Mouse (Mus musculus) retina, postnatal 7 days (tissue): ENCODE results near the gene Dagla.

ENCODE experiments used
- DNase-seq: peaks from one replicate; pipeline ENCODE4 v3.0.0-alpha.2; 2012; ENCODE audit warnings: low read depth, low spot score

Dagla gene

GRCm38 (mm10) chr19:10304810-10305544, at the start of gene Dagla:
Gene Dagla, minus strand, starts transcription at chr19:10304877.
- peak; percentile 72 for DNase-seq

- DNase-seq: no peak
Observed at GRCm38 (mm10) chr19:10352218-10352617, 47.5 kb upstream of the Dagla start.

GRCm38 (mm10) chr19:10347628-10348273, 43.1 kb upstream of the Dagla start:
- DNase-seq: no peak

GRCm38 (mm10) chr19:10345696-10346095, 41.0 kb upstream of the Dagla start:
- DNase-seq: no peak

- DNase-seq: no peak
Observed at GRCm38 (mm10) chr19:10343866-10344265, 39.2 kb upstream of the Dagla start.

- DNase-seq: no peak
Observed at GRCm38 (mm10) chr19:10341817-10342439, 37.3 kb upstream of the Dagla start.

GRCm38 (mm10) chr19:10341152-10341551, 36.5 kb upstream of the Dagla start:
- peak; percentile 41 for DNase-seq

- no peak for DNase-seq
Observed at GRCm38 (mm10) chr19:10340661-10341060, 36.0 kb upstream of the Dagla start.

GRCm38 (mm10) chr19:10339271-10339670, 34.6 kb upstream of the Dagla start:
- DNase-seq: no peak

GRCm38 (mm10) chr19:10338724-10339123, 34.0 kb upstream of the Dagla start:
- no peak for DNase-seq

- DNase-seq: no peak
Observed at GRCm38 (mm10) chr19:10334467-10334866, 29.8 kb upstream of the Dagla start.

GRCm38 (mm10) chr19:10333545-10334252, 29.0 kb upstream of the Dagla start:
- peak; percentile 65 for DNase-seq

- peak; percentile 78 for DNase-seq
Observed at GRCm38 (mm10) chr19:10331706-10332105, 27.0 kb upstream of the Dagla start.

GRCm38 (mm10) chr19:10329033-10329432, 24.4 kb upstream of the Dagla start:
- DNase-seq: no peak

GRCm38 (mm10) chr19:10326609-10327008, 21.9 kb upstream of the Dagla start:
- DNase-seq: no peak

- DNase-seq: no peak
Observed at GRCm38 (mm10) chr19:10323860-10324259, 19.2 kb upstream of the Dagla start.

- DNase-seq: no peak
Observed at GRCm38 (mm10) chr19:10323362-10323837, 18.7 kb upstream of the Dagla start.

GRCm38 (mm10) chr19:10317795-10318194, 13.1 kb upstream of the Dagla start:
- no peak for DNase-seq

- no peak for DNase-seq
Observed at GRCm38 (mm10) chr19:10317358-10317757, 12.7 kb upstream of the Dagla start.

- no peak for DNase-seq
Observed at GRCm38 (mm10) chr19:10316956-10317355, 12.3 kb upstream of the Dagla start.

- no peak for DNase-seq
Observed at GRCm38 (mm10) chr19:10312072-10312471, 7.4 kb upstream of the Dagla start.

- DNase-seq: no peak
Observed at GRCm38 (mm10) chr19:10308990-10309389, 4.3 kb upstream of the Dagla start.
